Mouse (Mus musculus) spleen, adult 2 months (tissue): Measurements from ENCODE around the gene Crb2. TPM values are rescaled to one million over a fixed set of nuclear protein-coding genes. Genes with fewer than 3 reads are reported as not detected.

Experiments used
- DNase-seq, 2 experiments: peaks; one replicate each; pipeline versions ENCODE4 v3.0.0 to v3.0.0-alpha.2; 2012 to 2021; ENCODE audit warnings: low spot score in 2 of 2, low read depth in 1 of 2
- H3K27ac ChIP-seq: fragments of 200-500 bp; 2 replicates; pipeline ENCODE4 v1.5.1; 2012; ENCODE audit warnings: low read length, inconsistent platforms; ENCODE audit not compliant: insufficient read depth
- H3K27me3 ChIP-seq: fragments of 200-500 bp; 2 replicates; pipeline ENCODE4 v1.6.1; 2012; ENCODE audit warnings: mild to moderate bottlenecking, moderate library complexity, low read length, inconsistent platforms; ENCODE audit not compliant: control insufficient read depth, insufficient read depth
- H3K36me3 ChIP-seq: fragments of 200-500 bp; 2 replicates; pipeline ENCODE4 v1.6.1; 2012; ENCODE audit warnings: mild to moderate bottlenecking, low read length, inconsistent platforms; ENCODE audit not compliant: control insufficient read depth, insufficient read depth
- H3K4me1 ChIP-seq: fragments of 200-500 bp; 2 replicates; pipeline ENCODE4 v1.6.1; 2011; ENCODE audit warnings: inconsistent platforms; ENCODE audit not compliant: control insufficient read depth, insufficient read depth, insufficient read length
- H3K4me3 ChIP-seq: fragments of 200-500 bp; 2 replicates; pipeline ENCODE4 v1.5.1; 2011; ENCODE audit warnings: mild to moderate bottlenecking, inconsistent platforms; ENCODE audit not compliant: insufficient read depth, insufficient read length; ENCODE audit errors: extremely low read depth
- CTCF ChIP-seq: fragments of 200-500 bp; IDR thresholded peaks from 2 replicates; pipeline ENCODE4 v1.5.1; 2011; ENCODE audit warnings: mild to moderate bottlenecking, inconsistent platforms; ENCODE audit not compliant: insufficient read depth, insufficient read length, insufficient replicate concordance; ENCODE audit errors: extremely low read depth
- POLR2A ChIP-seq: fragments of 200-500 bp; IDR thresholded peaks from 2 replicates; pipeline ENCODE4 v1.6.1; 2011; ENCODE audit warnings: low read depth, low read length, inconsistent platforms
- WGBS: fragments of 180-500 bp; shearing (Covaris S2); methylation state at CpG from one replicate; pipeline ENCODE4 v1.1.7; 2018; 5-methylcytosine and 5-hydroxymethylcytosine counted together
- polyA plus RNA-seq: library from polyadenylated mRNA; depleted of rRNA; stranded (reverse); fragments of >200 nt; gene quantifications from 2 replicates; pipeline ENCODE4 v1.2.3, GENCODE M21; 2012; rRNA removed

Gene Crb2
- polyA plus RNA-seq, result 0.15 and 0.53 TPM in 2 replicates

- DNase-seq, result no peak
- Histone ChIP-seq H3K27ac (no peak within 1 kb of the TSS), H3K36me3 (no peaks in the 10 kb centered on the region), H3K4me1 (peaks cover 6% of the 10 kb centered on the region; the same call in 1 of the 2 replicates), H3K4me3 (no peak within 1 kb of the TSS), H3K27me3 (no peaks in the 10 kb centered on the region)
- TF ChIP-seq CTCF (no peak), POLR2A (no peak)
- WGBS, result 52% methylated on average over 18 of the region's 18 CpGs
These were observed at the start of gene Crb2 for GRCm38 (mm10) chr2:37776016-37776415. TSS of gene Crb2 (plus strand) at chr2:37776249.

- peaks cover 17% of the 10 kb centered on the region for H3K4me1 ChIP-seq
- H3K27ac ChIP-seq, result peak overlapping the region; percentile 58
- WGBS, result 23% methylated on average over 5 of the region's 5 CpGs
- H3K36me3 ChIP-seq, result no peaks in the 10 kb centered on the region
- no peak overlapping the region for H3K4me3 ChIP-seq
- peak; percentile 22 to 68 for DNase-seq
- TF ChIP-seq CTCF (no peak), POLR2A (no peak)
- no peaks in the 10 kb centered on the region for H3K27me3 ChIP-seq
These were observed 44.7 kb upstream of the Crb2 start for GRCm38 (mm10) chr2:37731241-37731801.

DNA sequence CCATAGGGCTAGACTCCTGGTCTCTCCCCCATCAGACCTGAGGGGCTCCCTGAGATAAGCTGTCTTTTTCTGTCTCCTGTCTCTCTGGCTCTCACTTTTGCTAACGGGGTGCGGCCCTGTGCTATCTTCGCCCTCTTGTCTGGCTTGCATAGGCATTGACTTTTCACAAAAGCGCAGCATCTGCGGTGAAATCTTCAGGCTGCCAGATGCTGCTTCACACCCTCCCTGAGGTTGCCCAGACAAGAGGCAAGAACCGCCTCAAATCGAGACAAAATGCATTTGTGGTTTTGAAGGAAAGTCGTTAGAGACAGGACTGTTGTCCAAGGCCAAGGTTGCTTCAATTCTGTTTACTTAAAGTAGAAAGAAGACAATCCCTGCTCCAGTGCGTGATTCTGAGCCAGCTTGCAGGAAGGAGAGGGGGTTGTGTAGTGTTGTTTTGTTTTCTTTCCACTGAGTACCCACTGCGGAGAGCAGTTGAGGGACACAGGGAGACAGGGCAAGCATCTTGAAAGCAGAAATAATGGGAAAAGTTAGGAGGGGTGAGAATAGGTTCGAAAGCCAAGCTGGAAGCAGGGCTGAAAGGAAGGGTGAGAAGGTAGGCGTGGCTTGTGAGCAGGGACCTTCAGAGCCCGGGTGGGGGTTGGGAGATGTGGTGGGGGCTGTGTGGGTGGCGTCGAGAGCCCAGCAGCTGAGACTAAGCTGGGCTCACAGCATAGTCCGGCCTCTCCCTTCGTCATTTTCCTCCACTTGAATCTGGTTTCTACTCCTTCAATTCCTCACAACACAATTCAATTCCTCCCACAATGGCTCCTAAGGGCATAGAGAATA, 40.9 kb upstream of the Crb2 start:
- 16% methylated on average over 17 of the region's 17 CpGs for WGBS
- TF ChIP-seq CTCF, result no peak
- no peak for TF ChIP-seq POLR2A
- DNase-seq, result peak in 1 of 2 experiments; percentile 47
- Histone ChIP-seq H3K4me1 (peaks cover 20% of the 10 kb centered on the region), H3K27me3 (no peaks in the 10 kb centered on the region), H3K27ac (no peak overlapping the region), H3K4me3 (no peak overlapping the region), H3K36me3 (no peaks in the 10 kb centered on the region)

DNA sequence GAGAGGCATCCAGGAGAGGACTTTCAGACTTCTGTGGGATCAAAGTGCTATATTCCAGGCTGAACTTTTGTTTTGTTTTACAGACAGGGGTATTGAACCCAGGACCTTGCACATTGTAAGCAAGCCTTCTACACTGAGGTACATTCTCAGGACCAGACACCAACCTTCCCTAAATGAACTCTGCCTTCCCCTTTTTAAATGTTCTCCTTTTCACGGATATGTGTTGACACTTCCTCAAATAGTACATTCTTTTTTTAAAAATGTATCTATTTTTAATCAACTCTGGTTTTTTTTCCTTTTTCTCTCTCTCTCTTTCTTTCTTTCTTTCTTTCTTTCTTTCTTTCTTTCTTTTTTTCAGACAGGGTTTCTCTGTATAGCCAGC, 40.3 kb upstream of the Crb2 start:
- Histone ChIP-seq H3K4me3 (no peak overlapping the region), H3K36me3 (no peaks in the 10 kb centered on the region), H3K4me1 (peaks cover 19% of the 10 kb centered on the region), H3K27me3 (no peaks in the 10 kb centered on the region), H3K27ac (no peak overlapping the region)
- no peak for DNase-seq
- 6% methylated on average over 1 of the region's 1 CpGs for WGBS
- TF ChIP-seq CTCF (no peak), POLR2A (no peak)

DNA sequence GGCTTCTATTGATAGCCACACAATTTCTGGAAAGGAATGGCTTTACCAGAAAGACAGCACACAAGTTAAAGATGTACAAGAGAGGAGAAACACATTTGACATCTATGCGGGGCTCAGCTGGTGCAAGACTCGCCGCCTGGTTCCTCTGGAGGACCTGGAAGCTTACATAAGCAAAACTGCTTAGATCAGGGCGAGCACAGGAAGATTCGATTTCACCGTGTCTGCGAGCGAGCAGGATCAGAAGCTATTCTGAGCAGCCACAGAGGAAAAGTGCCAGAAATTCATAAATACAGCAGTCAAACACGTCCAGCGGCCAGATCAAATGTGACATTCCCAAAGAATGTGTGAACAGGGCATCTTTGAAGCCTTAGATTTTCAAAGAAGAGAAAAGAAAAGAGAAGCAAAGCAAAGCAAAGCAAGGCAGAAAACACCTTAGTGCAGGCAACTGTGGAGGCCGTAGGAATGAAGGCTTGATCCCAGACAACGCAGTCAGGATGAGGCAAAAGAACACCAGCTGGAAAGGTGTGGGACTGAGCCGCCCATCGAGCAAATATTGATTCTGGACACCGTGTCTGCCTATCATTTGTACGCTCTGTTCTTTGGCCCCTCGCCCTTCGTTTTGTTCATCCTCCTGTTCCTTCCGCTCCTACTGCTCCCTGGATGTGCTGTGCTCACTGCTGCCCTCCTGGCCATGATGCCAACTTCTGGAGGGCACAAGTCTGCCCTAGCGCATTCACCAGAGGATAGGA, 34.1 kb upstream of the Crb2 start:
- H3K4me3 ChIP-seq, result no peak overlapping the region
- H3K36me3 ChIP-seq, result no peaks in the 10 kb centered on the region
- TF ChIP-seq POLR2A (no peak), CTCF (no peak)
- no peak for DNase-seq
- H3K4me1 ChIP-seq, result peaks cover 6% of the 10 kb centered on the region; the same call in 1 of the 2 replicates
- H3K27me3 ChIP-seq, result no peaks in the 10 kb centered on the region
- 83% methylated on average over 20 of the region's 20 CpGs for WGBS
- H3K27ac ChIP-seq, result no peak overlapping the region

- no peak for TF ChIP-seq CTCF
- no peak for TF ChIP-seq POLR2A
- Histone ChIP-seq H3K27ac (no peak overlapping the region), H3K36me3 (no peaks in the 10 kb centered on the region), H3K4me3 (no peak overlapping the region), H3K4me1 (peaks cover 12% of the 10 kb centered on the region; the same call in 1 of the 2 replicates), H3K27me3 (no peaks in the 10 kb centered on the region)
- 90% methylated on average over 10 of the region's 10 CpGs for WGBS
- no peak for DNase-seq
These were observed 31.2 kb upstream of the Crb2 start for GRCm38 (mm10) chr2:37744773-37745395.
